Mouse (Mus musculus) myocyte (in vitro differentiated cells): ENCODE results near the gene Olfr695.

Experiments
- E2F4 ChIP-seq: IDR thresholded peaks from one replicate; pipeline ENCODE4 v1.6.1; 2011; ENCODE audit warnings: mild to moderate bottlenecking, control low read depth, moderate library complexity; ENCODE audit not compliant: insufficient read depth
- MAX ChIP-seq: IDR thresholded peaks from one replicate; pipeline ENCODE4 v1.6.1; 2011; ENCODE audit warnings: low read depth, mild to moderate bottlenecking, control low read depth
- MYOD1 ChIP-seq, 3 experiments: IDR thresholded peaks; one replicate each; pipeline ENCODE4 v1.6.1; 2011; ENCODE audit warnings: control low read depth in 2 of 3, low read depth in 2 of 3, mild to moderate bottlenecking in 2 of 3, moderate library complexity in 1 of 3; ENCODE audit not compliant: insufficient read length in 2 of 3, control insufficient read depth in 1 of 3
- POLR2A ChIP-seq: IDR thresholded peaks from one replicate; pipeline ENCODE4 v1.6.1; 2011; ENCODE audit warnings: low read depth, mild to moderate bottlenecking, control low read depth, moderate library complexity; ENCODE audit not compliant: insufficient read length
- REST ChIP-seq: IDR thresholded peaks from one replicate; pipeline ENCODE4 v1.6.1; 2011; ENCODE audit warnings: mild to moderate bottlenecking, control low read depth, moderate library complexity; ENCODE audit not compliant: insufficient read depth, insufficient read length
- TCF12 ChIP-seq: IDR thresholded peaks from one replicate; pipeline ENCODE4 v1.6.1; 2011; ENCODE audit warnings: mild to moderate bottlenecking, control low read depth; ENCODE audit not compliant: poor library complexity, insufficient read depth, severe bottlenecking

DNA sequence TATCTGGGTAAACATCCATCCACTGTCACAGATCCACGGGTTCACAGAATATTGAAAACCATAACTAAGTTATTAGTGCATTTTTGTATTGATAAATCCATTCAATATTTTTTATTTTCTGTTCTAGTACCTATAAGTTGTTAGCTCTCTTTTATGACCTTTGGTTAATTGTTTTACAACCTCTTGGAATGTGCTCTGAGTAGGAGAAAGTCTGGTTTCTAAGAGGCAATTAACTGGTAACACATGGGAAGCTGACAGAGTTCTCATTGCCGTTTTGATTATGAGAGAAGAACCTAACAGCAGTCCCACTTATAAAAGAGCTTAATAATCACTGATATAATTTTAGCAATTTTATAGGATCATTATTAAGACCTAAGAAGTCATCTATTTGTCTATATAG, 17.5 kb upstream of the Olfr695 start:
- TF ChIP-seq MAX = no peak
- no peak for TF ChIP-seq POLR2A
- TF ChIP-seq REST = no peak
- no peak for TF ChIP-seq MYOD1 (IDR thresholded peaks at IDR 0.05; ENCODE audit: control insufficient read depth in 1 of 3, insufficient read length in 2 of 3, low read depth in 2 of 3)
- no peak for TF ChIP-seq TCF12
- TF ChIP-seq E2F4 = no peak
